Mouse (Mus musculus): ENCODE results near the gene Stat5b.

Stat5b gene

DNA sequence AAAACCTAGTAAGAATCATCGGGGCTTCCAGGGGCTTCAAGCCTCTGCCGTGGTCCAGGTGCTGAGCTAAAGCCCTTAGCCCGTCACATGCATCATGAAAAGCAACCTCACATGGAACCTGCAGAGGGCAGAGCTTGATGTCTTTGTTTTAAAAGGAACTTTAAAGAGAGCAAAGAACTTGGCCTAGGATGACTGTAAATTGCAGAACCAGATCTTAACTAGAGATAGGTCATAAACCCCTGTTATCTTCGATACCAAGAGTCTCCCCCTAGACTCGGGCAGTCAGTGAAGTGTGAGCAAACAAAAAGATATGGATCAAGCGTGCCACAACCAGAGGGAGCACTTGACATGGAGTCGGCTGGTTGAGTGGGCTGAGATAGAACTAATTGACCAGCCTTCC is 15.1 kb upstream of the Stat5b start:
- DNase-seq (ENCODE audit: low read depth) = peak; percentile 73

DNA sequence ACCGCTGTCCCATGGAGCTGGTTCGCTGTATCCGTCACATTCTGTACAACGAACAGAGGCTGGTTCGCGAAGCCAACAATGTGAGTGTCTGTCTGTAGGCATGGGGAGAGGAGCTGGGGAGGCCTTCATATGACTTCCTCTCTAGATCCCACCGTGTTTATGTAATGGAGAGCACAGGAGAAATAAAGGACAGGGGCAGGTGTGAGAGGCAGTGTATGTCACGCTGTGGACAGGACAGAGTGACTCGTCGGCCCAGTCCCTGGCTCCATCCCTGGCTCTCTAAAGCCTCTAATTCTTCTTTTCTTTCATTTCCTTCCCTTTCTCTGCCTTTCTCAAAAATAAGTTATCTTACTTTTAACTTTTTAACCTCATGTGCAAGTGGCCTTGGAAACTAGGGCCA is 12.6 kb upstream of the Stat5b start:
- no peak for DNase-seq (ENCODE audit: low read depth)

DNA sequence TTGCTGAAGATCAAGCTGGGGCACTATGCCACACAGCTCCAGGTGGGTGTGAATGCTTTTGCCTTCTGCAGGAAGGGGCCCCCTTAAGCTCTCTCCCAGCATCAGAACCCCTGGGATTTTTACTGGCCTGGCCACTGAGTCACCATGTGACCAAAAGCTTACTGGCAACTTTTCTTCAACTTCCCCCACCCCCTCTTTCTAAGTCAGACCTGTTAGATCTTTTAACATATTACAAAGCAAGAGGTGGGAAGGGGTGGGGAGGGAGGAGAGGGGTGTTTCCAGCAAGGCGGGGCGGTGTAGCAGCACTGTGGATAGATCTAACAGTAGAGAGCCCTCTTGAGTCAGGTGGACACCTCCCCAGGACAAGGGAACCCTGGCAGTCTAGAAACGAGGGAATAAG is 11.3 kb upstream of the Stat5b start:
- no peak for DNase-seq (ENCODE audit: low read depth)

DNA sequence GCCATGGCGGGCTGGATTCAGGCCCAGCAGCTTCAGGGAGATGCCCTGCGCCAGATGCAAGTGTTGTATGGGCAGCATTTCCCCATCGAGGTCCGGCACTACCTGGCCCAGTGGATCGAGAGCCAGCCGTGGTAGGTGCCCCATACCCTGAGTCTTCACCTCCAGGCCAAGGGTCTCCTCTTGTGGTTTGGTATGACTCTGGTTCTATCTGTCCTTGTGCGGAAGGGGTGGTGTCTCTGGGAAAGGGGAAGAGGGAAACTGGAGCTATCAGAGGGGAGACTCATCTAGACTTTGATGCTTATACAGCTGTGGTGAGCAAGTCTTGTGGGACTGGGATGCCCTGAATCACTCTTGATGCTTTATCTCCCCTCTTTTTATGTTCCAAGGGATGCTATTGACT is 10.8 kb upstream of the Stat5b start:
- DNase-seq (ENCODE audit: low read depth) = peak; percentile 42

DNA sequence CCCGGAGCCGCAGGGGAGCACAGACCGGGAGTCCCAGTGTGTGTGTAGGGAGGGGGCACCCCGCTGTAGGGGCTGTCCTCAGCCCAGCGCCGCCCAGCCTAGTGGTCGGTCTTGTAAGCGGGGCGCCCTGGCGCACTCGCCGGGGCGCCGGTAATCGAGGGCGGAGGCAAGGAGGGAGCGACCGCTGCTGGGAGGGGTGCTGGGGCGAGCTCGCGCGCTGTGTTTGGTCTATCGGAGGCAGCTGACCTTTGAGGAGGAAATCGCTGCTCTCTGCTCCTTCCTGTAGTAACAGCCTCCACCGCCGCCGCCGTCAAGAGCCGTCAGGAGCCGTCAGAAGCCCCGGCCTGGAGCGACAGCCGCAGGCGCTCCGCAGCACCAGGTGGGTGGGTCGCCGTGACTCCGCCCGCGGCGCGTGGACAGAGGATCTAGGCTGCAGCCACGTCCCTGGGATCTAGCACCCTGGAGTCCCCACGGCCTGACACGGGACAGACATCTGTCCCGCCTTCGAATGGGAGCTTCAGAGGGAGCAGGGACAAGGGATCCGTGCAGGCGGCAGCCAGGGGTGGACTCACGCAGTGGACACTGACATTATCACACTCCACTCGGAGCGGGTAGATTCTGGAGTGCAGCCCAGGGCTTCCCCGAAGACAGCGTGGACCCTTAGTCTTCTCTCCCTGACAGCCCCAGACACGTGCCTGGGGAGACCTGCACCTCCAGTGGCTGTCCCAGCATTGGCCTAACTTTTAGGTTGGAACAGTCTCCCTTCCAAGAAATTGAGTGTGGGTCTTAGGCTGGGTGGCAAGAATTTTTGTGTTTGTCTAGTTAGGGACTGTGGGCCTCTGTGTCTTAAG is 9.9 kb upstream of the Stat5b start:
- DNase-seq (ENCODE audit: low read depth) = peak; percentile 92

DNA sequence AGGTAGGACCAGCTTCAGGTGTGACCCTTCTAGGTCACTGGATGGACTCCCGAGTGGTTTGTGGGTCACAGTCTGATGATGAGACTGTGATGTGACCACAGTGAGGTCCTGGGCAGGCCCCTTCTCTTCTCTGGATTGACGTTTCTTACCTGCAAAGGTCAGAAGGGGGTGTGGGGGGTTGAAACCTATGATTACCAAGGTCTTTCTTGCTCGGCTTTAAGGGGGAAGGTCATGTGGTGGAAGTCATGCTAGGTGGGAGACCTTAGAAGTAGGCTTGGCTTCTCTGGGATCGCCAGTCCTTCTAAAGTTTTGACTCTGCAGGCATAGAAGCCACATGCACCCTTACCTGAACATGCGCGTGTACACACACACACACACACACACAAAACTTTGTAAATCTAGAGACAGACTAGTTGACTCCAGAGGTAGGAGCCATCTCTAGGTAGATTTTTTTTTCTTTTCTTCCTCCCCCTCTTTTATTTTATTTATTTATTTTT is 9.1 kb upstream of the Stat5b start:
- no peak for DNase-seq (ENCODE audit: low read depth)

DNA sequence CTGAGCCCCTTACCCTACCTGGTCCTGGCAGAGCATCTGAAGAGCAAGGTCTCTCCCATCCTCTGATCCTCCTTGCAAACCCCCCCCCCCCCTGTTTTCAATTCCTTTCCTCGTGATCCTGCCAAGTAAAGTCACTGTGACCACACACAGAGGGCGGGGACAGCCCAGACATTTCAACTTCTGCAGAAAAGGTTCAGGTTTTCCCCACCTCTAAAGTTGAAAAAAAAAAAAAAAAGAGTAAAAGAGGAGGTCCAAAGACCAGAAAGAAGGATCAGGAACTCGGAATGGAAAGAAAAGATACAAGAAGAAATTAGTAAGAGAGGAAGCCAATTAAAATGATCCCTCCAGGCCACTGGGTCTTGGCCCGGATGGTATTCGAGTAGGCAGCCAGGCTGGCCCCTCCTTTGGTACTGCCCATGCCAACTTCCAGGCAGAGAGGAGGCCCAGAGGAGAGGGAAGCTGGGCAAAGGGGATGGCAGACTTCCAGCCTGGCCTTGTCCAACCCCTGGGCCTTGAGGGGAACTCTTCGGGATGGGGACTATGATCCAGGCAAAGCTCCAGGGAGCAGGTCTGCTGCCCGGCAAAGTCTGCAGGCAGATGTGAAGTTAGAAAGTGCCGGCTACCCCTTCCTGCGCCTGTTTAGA is 8.5 kb upstream of the Stat5b start, which contains the start of gene Stat5a:
Gene Stat5a (plus strand): TSS at position 417 of the 644 bp plus-strand sequence.
- DNase-seq (ENCODE audit: low read depth) = no peak

DNA sequence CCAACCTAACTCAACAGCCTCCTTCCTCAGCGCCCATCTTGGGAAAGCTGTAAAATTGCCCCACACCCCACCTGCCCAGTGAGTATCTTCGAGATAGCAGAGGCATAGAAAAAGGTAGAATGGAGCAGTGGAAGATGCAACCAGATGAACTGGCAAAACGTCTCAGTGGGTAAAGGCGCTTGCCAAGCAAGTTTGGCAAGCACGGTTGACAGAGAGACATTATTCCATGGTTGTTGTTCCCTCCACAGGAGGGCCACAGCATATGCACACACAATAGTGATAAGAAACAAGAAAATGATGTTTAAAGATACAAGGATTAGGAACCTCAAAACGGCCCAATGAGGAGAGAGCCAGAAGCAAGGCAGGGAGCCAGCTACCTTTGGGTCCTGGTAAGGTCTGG is 7.4 kb upstream of the Stat5b start:
- no peak for DNase-seq (ENCODE audit: low read depth)

DNA sequence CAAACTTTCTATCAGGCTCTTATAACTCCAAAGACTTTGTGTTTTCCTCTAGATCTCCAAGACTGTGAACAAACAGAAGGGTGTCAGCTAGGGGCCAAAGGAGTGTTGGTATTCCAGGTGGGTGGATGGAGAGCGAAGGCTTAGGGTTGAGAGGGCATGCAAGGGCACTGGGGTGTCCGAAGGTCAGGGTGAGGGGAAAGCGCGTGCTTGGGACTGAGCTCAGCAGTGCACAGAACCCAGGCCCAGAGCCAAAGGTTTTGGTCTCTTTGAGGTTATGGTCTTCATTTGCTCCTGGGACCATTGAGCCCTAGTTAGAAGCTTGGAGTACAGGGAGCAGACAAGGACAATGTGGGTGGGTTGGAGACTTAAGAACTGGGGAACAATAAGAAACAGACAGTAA is 4.7 kb upstream of the Stat5b start:
- no peak for DNase-seq (ENCODE audit: low read depth)

DNA sequence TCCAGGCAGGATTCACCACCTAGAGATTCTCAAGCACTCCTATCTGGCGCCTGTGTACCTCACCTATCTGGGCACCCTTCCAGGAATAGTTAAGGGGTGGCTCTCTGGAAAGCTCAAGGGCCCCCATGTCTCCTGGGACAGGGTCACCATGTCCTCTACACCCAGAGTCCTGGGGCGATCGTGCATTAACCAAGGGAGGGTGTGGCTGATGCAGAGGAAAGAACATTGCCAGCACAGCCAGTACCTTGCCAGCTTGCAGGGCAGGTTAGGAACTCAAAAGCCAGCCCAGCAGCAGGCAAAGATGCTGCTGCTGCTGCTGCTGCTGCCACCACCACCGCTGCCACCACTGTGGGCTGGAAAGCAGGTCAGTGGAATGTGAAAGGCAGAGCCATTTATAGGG is 3.7 kb upstream of the Stat5b start:
- no peak for DNase-seq (ENCODE audit: low read depth)

DNA sequence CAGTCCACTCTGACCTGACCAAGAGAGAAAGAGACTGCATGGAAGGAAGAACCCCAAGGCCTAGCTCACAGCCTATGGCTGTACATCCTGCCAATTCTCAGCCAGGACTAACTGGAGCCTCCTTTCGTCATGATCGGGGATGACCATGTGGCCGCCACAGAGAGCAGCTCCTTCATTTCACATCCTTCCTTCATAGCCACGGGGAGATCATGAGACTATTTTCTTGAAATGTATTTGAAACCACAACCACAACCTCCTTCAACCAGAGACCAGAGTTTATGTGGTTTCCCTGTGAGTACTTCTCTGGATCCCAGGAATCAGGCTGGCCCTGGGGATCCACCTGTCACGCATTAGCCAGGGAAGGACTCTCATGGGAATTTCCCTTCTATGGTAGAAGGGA is 2.5 kb upstream of the Stat5b start:
- peak; percentile 77 for DNase-seq (ENCODE audit: low read depth)

DNA sequence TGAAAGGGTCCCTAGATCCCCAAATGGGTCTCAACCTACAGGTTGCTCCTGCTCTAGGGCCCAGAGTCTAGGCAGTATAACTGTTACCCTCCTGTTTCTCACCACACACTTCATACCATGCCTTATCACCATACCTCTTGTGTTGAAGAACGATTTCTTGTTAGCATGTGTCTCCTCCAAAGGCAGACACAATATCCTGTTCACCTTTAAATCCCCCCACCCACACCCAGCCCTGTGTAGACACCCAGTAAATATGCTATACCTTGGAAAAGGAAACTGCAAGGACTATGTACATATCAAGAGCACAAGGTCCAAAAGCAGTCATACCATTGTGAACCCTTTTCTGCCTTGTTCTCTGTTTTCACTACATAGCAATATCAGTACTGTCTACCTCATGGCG is 1.6 kb upstream of the Stat5b start:
- no peak for DNase-seq (ENCODE audit: low read depth)

DNA sequence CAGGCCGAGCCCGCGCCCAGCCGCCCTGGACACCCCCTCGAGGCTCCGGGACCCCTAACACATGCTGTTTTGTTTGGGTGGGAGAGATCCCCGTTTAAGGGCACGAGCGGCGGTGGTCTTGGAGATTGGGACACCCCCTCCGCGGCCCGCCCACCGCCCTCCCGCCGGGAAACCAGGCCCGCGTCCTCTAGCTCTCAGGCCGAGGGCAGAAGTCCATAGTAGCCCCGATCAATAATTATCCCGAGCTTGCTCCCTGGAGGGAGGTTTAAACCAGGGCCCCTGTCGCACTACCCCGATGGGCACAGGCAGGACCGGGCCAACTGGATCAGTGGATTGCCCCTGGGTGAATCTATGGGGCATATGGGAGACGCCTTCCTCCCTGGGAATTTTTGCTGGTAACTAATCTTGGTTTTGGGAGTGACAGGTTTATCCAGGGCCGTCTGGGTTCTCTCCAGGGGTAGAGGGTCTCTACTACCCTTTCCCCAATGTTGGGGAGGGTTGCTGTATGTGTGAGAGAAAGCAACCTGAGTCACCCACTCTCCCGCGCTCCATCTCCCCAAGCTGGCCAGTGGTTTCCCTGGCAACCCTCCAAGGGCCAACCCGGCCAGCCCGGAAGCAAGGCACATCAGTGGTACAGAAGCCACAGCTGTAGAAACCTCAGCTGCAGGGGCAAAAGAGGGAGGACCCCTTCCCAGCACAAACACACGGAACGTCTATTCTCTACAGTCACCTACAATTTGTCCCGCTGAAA is 429 bp upstream of the Stat5b start:
- DNase-seq (ENCODE audit: low read depth) = peak; percentile 85

DNA sequence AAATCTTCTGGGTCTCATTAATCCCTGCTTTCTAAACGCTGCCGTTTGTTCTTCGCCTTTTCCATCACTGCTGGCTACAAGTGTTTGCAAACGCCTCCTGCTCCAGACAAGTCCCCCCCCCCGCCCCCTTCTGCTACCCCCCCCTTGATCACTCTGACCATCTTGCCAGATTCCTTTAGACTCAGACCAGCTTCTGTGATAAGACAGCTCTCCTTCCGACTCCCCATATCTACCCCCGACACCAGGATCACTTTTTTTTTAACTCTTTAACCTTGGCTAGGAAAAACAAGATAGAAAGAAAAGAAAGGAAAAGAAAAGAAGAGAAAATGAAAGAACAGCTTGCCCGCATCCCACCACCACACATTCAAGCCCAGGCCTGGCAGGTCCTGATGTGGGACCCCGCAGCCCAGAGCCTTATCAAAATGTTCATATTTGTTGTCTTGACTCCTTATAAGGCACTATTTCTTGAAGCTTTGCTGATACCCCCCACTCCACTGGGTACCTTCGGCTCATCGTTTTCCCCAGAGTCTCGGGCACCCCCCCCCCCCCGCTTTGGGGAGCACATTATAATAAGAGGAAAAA is 977 bp downstream of the Stat5b start:
- peak; percentile 78 for DNase-seq (ENCODE audit: low read depth)

DNA sequence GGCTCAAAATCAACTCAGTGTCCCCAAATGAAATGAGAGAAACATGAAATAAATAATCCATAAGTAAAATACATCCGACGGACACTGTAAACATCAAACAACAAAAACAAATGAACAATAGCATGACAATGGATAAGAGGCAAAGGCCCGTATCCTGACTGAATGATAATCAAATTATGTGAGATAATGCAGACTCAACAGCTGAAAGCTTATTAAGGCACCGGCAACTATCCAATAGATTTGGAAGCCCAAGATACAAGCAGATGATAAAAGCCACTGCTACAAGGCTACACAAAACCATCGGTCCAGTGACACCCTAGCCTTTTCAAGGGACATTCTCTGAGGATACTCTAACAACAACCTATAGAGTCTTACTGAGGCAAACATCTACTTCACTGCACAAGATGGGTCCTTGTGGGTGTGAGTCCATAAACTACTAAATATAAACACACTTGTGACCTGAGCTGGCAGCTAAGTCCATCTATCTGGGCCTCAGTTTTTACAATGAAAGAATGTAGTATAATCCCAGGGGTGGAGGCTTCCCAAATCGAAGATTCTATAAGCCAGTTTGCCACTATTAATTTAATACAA is 1.6 kb downstream of the Stat5b start:
- DNase-seq (ENCODE audit: low read depth) = no peak

DNA sequence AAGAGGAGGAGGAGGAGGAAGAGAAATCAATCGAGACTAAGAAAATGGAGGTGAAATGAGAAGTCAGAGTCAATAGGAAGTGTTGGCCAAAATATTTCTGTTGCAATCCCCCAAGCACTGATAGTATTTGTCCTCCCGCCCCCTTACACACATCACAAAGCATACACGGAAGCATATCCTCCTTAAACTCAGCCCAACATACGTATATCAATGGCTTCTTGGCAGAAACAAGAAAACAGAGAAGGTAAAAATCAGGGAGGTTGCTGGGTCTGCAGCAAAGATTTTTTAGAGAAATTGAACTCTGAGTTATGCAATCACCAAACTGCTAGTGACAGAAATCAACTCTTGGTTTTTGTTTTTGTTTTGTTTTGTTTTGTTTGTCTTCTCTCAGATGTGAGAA is 2.4 kb downstream of the Stat5b start:
- DNase-seq (ENCODE audit: low read depth) = peak; percentile 70

DNA sequence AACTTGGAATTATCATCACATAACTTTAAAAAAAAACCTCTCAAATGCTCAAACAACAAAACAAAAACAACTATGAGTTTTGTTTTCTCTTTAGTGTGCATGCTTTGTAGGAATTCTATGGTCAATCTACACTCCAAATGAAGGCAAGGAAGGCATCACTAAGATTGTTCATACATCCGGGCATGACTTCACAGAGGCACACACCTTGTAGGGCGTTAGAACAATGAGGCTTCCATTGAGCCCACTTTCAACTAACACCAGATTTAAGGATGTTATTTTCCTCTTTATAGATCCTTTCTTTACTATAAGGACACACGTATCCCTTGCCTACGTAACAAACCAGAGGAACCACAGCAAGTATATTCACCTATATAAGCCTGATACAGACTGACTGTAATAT is 3.0 kb downstream of the Stat5b start:
- DNase-seq (ENCODE audit: low read depth) = no peak

DNA sequence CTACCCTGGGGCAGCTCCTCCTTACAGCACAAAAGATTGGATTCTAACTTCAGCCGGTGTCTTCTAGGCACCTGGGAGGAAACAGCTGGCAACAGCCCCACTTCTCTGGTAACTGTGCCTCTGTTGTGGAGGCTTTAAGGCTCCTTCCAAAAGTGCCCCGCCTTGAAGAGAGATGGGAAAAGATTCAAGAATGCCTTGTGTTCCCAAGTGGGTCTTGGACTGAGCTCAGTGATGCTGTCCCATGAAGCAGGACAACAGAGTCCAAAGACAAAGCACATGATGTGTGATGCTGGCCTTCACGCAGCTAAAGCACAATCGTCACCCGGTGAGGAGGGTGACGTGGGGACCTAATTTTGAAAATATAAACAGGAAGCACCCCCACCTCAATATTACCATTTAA is 4.7 kb downstream of the Stat5b start:
- no peak for DNase-seq (ENCODE audit: low read depth)

DNA sequence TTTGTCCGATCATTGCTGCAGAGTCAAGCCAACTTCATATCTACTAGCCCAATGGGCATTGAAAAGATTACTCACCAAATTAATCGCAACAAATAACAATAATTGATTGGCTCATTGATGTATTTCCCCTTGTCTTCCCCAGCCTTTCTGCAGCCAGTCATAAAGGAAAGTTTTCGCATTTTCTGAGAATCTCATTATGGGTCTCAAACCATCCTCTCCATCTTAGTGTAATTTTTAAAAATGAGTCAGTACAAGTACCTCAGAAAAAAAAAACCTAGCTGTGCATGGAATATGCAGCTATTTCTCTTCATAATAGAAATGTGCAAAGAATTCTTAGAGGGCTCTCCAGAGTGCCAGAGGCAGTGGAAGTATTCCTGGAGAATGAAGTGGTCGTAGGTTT is 6.4 kb downstream of the Stat5b start:
- DNase-seq (ENCODE audit: low read depth) = no peak

DNA sequence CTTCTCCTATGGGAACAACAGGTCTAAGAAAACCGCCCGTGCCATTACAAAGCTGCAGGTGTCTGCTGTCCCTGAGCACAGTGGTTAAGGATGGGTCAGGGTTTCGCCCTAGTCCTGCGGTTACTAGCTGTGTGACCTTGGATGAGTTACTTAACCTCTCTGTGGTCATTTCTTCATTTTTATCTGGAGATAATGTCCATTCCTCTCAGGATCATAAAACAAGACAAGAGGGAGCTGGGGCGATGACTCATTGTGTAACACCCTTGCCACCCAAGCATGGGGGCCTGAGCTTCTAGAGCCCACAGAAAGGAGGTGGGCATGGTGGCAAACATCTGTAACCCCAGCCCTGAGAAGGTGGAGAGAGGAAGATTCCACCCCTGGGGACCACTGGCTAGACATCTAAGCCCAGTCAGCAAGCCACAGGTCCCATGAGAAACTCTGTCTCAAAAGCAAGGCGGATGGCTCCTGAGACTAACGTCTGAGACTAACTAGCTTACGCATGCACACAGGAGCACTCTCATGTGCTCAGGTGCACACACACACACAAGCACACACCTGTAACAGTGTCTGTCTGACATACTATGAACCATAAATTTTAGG is 7.4 kb downstream of the Stat5b start:
- peak; percentile 80 for DNase-seq (ENCODE audit: low read depth)

DNA sequence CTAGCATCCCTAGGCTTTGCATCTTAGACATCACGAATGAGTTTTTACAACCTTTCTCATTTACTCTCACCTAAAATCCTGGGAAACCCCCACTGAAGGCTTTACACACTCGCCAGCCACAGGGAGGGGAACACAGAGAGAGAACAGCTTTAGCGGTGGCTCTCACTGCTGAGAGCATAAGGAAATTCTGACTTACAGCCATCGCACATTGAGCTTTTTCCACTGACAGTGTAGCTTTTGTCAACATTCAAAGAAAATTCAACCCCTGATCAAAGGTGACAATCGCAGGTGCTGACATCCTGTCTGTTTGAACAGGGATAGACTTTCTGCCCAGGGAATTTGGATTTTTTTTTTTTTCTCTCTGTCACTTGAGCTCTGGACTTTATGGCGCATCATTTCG is 8.5 kb downstream of the Stat5b start:
- no peak for DNase-seq (ENCODE audit: low read depth)

DNA sequence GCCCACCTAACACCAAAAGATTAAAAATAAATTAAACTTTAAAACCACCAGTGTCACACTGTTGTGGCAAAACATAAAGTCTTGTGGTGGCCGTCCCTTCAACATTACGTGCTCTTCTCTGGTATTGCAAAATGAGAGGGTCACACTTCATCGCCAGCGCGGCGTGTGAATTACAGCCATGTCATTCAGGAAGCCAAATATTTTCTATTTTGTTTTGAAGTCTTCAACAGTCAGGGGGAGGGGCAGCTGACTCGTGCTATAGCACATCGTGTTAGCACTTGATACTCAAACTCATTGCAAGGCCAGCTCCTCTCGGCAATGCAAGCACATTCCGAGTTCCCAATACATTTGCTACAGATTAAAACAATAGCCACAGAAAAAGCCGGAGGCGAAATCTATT is 9.7 kb downstream of the Stat5b start:
- peak; percentile 91 for DNase-seq (ENCODE audit: low read depth)

Measured in 416B (cell line).